Mouse (Mus musculus) G1E (cell line): Measurements from ENCODE around the gene Gm11733. TPM values are rescaled to one million over a fixed set of nuclear protein-coding genes. Genes with fewer than 3 reads are reported as not detected.
"Not testable (repeated sequence)": the region's sequence is repeated elsewhere in the genome, so short reads cannot be mapped to it uniquely, and the experiment has no call there.

Experiments
- ATAC-seq: 2 replicates; pipeline ENCODE4 v1.8.0; 2016; ENCODE audit warnings: mild to moderate bottlenecking; ENCODE audit not compliant: insufficient number of reproducible peaks, poor library complexity, low FRiP score, severe bottlenecking; ENCODE audit errors: extremely low read depth
- DNase-seq: peaks from one replicate; pipeline ENCODE4 v3.0.0; 2012; ENCODE audit warnings: low spot score
- H3K27me3 ChIP-seq: 2 replicates; pipeline ENCODE4 v1.6.1; 2012; ENCODE audit warnings: mild to moderate bottlenecking, low read length, inconsistent platforms; ENCODE audit not compliant: insufficient read depth
- H3K36me3 ChIP-seq: replicated peaks from 2 replicates; pipeline ENCODE3; 2012; ENCODE audit warnings: mild to moderate bottlenecking, inconsistent platforms
- H3K4me1 ChIP-seq: 2 replicates; pipeline ENCODE4 v1.6.1; 2012; ENCODE audit warnings: low read depth, low read length, inconsistent platforms, mixed read lengths; ENCODE audit not compliant: insufficient read depth
- H3K4me3 ChIP-seq: 2 replicates; pipeline ENCODE4 v1.5.1; 2012; ENCODE audit warnings: low read depth, mild to moderate bottlenecking, inconsistent platforms, low read length, moderate library complexity, mixed read lengths
- H3K9me3 ChIP-seq: replicated peaks from 2 replicates; pipeline ENCODE4 v1.6.1; 2012; ENCODE audit warnings: inconsistent platforms
- CTCF ChIP-seq: IDR thresholded peaks from 2 replicates; pipeline ENCODE4 v1.5.1; 2012; ENCODE audit warnings: low read depth, low read length, inconsistent platforms, mixed read lengths
- GATA1 ChIP-seq: IDR thresholded peaks from 2 replicates; pipeline ENCODE4 v1.6.1; 2012; ENCODE audit warnings: borderline replicate concordance, low read length, inconsistent platforms, mixed read lengths
- GATA2 ChIP-seq: IDR thresholded peaks from 2 replicates; pipeline ENCODE4 v1.6.1; 2012; ENCODE audit warnings: low read depth, low read length, inconsistent platforms, borderline replicate concordance
- POLR2AphosphoS5 ChIP-seq: IDR thresholded peaks from 2 replicates; pipeline ENCODE4 v1.6.1; 2012; ENCODE audit warnings: low read depth, low read length, inconsistent platforms; ENCODE audit not compliant: insufficient replicate concordance
- TAL1 ChIP-seq: conservative IDR thresholded peaks from 2 replicates; pipeline ENCODE4 v1.6.1; 2012; ENCODE audit warnings: low read depth, low read length, inconsistent platforms, mixed read lengths
- polyA plus RNA-seq: library from polyadenylated mRNA; stranded (reverse); fragments of >175 nt; gene quantifications from 2 replicates; pipeline ENCODE4 v1.2.3, GENCODE M21; 2012
- total RNA-seq, 2 experiments: library from RNA; stranded (forward) in 1 of 2; stranded (reverse) in 1 of 2; fragments of 200-1000 nt in 1 of 2; fragments of >200 nt in 1 of 2; fragmentation: Nextera tagmentation in 1 of 2; gene quantifications; 2 replicates each; pipeline ENCODE4 v1.2.3; 2014 to 2017

Gene Gm11733
- total and polyA plus RNA-seq, 3 experiments = 0.05 TPM; not detected in 2

GRCm38 (mm10) chr11:117445707-117446106 is 38.5 kb upstream of the Gm11733 start:
- no peak for TF ChIP-seq POLR2AphosphoS5
- TF ChIP-seq GATA1 = no peak
- no peak for TF ChIP-seq TAL1
- no peak for TF ChIP-seq GATA2
- no peak for TF ChIP-seq CTCF

GRCm38 (mm10) chr11:117454086-117454485 is 30.1 kb upstream of the Gm11733 start:
- TF ChIP-seq GATA2 (no peak), POLR2AphosphoS5 (no peak), GATA1 (no peak), CTCF (no peak), TAL1 (no peak)
- Histone ChIP-seq H3K4me3 (no peak overlapping the region), H3K4me1 (no peaks in the 10 kb centered on the region), H3K36me3 (no peaks in the 10 kb centered on the region), H3K9me3 (no peaks in the 10 kb centered on the region), H3K27me3 (no peaks in the 10 kb centered on the region)
- DNase-seq (no peak), ATAC-seq (no peak)

More at GRCm38 (mm10) chr11:117445707-117446106, 38.5 kb upstream of the Gm11733 start:
- ATAC-seq (no peak), DNase-seq (no peak)
- no peak overlapping the region for H3K4me3 ChIP-seq
- H3K4me1 ChIP-seq = no peaks in the 10 kb centered on the region
- no peaks in the 10 kb centered on the region for H3K36me3 ChIP-seq
- peaks cover 4% of the 10 kb centered on the region; the same call in 1 of the 2 replicates for H3K27me3 ChIP-seq
- no peaks in the 10 kb centered on the region for H3K9me3 ChIP-seq

GRCm38 (mm10) chr11:117459148-117459547 is 25.0 kb upstream of the Gm11733 start:
- Histone ChIP-seq H3K4me1 (no peaks in the 10 kb centered on the region), H3K36me3 (no peaks in the 10 kb centered on the region), H3K9me3 (no peaks in the 10 kb centered on the region), H3K4me3 (no peak overlapping the region), H3K27me3 (peaks cover 3% of the 10 kb centered on the region; the same call in 1 of the 2 replicates)
- no peak for ATAC-seq
- TF ChIP-seq GATA1 = no peak
- no peak for TF ChIP-seq POLR2AphosphoS5
- TF ChIP-seq TAL1 = no peak
- TF ChIP-seq CTCF = no peak
- TF ChIP-seq GATA2 = no peak
- DNase-seq = no peak

GRCm38 (mm10) chr11:117462202-117462864 is 21.8 kb upstream of the Gm11733 start:
- H3K4me3 ChIP-seq = no peak overlapping the region
- ATAC-seq = no peak
- H3K9me3 ChIP-seq = no peaks in the 10 kb centered on the region
- peaks cover 6% of the 10 kb centered on the region; the same call in 1 of the 2 replicates for H3K27me3 ChIP-seq
- TF ChIP-seq GATA1 = no peak
- H3K4me1 ChIP-seq = no peaks in the 10 kb centered on the region
- no peaks in the 10 kb centered on the region for H3K36me3 ChIP-seq
- DNase-seq = no peak

- not testable (repeated sequence) for H3K9me3 ChIP-seq, ATAC-seq, DNase-seq, H3K27me3 ChIP-seq, H3K36me3 ChIP-seq, H3K4me3 ChIP-seq, H3K4me1 ChIP-seq
Measured at GRCm38 (mm10) chr11:117463416-117463815, 20.8 kb upstream of the Gm11733 start.

GRCm38 (mm10) chr11:117466292-117466691 is 17.9 kb upstream of the Gm11733 start:
- Histone ChIP-seq H3K9me3 (no peaks in the 10 kb centered on the region), H3K27me3 (peaks cover 6% of the 10 kb centered on the region; the same call in 1 of the 2 replicates), H3K36me3 (no peaks in the 10 kb centered on the region), H3K4me1 (no peaks in the 10 kb centered on the region), H3K4me3 (no peak overlapping the region)
- DNase-seq = no peak
- no peak for TF ChIP-seq CTCF
- TF ChIP-seq GATA1 = no peak
- no peak for TF ChIP-seq POLR2AphosphoS5
- TF ChIP-seq GATA2 = no peak
- TF ChIP-seq TAL1 = no peak
- no peak for ATAC-seq

GRCm38 (mm10) chr11:117466911-117467310 is 17.3 kb upstream of the Gm11733 start:
- Histone ChIP-seq H3K9me3 (no peaks in the 10 kb centered on the region), H3K27me3 (peaks cover 6% of the 10 kb centered on the region; the same call in 1 of the 2 replicates), H3K4me1 (no peaks in the 10 kb centered on the region), H3K4me3 (no peak overlapping the region), H3K36me3 (no peaks in the 10 kb centered on the region)
- TF ChIP-seq POLR2AphosphoS5 = no peak
- no peak for TF ChIP-seq GATA1
- TF ChIP-seq TAL1 = no peak
- no peak for TF ChIP-seq GATA2
- TF ChIP-seq CTCF = no peak
- no peak for ATAC-seq
- no peak for DNase-seq
